Mouse (Mus musculus) fat pad, adult 2 months (tissue): Measurements from ENCODE around the gene Otop3.
"Not testable (repeated sequence)": the region's sequence is repeated elsewhere in the genome, so short reads cannot be mapped to it uniquely, and the experiment has no call there.

ENCODE experiments used
- DNase-seq: peaks from one replicate; pipeline ENCODE4 v3.0.0-alpha.2; 2011; ENCODE audit warnings: low read depth, low spot score; ENCODE audit errors: extremely low read depth

The Otop3 gene

DNA sequence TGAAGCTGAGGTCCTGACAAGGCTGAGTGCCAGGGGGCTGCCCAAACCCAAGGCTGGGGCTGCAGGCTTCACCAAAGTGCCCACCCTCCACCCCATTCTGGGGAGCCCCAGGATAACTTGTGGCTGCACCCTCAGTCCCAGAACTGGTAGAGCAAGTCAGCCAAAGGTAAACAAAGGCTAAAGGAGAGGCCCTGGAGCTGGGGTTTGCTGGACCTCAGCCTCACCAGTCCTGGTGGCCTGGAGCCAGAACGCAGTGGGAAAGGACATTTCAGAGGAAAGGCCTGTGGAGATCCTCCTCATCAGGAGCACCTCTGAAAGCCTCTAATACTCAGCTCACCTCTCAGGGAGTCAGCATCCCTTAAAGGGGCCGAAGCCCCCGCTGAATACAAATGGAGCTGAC is 29.6 kb downstream of the Otop3 start:
- DNase-seq, result no peak

GRCm38 (mm10) chr11:115366039-115366705 is 31.6 kb downstream of the Otop3 start:
- no peak for DNase-seq

GRCm38 (mm10) chr11:115366706-115367394 is 32.3 kb downstream of the Otop3 start:
- DNase-seq, result no peak

DNA sequence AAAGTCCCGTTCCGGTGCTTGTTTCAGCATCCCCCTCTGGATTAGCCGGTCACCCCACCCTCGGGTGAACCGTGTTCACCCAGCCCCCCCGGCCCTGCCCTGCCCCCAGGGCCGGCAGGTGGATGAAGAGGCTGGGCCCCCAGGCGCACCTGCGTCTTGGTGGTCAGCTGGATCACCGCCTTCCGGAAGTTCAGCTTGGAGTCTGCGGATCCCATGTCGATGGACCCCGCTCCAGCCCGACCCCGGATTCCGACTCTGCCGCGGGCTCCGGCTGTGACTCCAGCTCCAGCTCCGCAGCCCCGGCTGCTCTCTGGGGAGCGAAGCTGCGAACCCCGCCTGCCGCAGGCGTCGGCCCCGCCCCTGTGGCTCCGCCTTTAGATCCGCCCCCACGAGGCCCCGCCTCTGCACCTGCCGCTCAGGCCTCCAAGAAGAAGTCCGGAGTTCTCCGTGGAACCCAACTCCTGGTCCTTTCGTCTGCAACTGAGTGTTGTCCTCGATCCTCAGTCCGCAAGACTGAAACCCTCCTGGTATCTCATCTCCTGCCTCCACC is 32.9 kb downstream of the Otop3 start, which contains the start of gene Hid1:
Hid1 (minus strand) TSS at position 362 of the 550 bp plus-strand sequence.
- DNase-seq, result no peak

DNA sequence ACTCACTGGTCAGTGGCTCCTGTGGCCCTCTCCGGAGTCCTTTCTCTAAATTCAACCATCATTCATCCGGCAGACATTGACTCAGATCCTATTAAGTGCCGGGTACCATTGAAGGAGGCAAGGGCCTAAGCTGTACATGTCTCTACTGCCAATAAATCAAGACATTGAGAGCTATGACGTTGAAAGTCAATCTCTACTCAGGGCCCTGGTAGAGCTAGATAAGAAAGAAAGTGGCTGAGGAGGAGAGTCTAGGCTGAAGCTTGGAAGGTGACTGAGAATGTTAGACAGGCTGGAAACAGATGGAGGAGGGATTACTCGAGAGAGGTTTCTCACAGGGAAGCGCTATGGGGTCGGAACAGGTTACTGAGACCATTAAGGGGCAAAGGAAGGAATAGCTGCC is 35.8 kb downstream of the Otop3 start:
- DNase-seq, result no peak

- DNase-seq, result no peak
Observed at GRCm38 (mm10) chr11:115371354-115371753, 36.8 kb downstream of the Otop3 start.

DNA sequence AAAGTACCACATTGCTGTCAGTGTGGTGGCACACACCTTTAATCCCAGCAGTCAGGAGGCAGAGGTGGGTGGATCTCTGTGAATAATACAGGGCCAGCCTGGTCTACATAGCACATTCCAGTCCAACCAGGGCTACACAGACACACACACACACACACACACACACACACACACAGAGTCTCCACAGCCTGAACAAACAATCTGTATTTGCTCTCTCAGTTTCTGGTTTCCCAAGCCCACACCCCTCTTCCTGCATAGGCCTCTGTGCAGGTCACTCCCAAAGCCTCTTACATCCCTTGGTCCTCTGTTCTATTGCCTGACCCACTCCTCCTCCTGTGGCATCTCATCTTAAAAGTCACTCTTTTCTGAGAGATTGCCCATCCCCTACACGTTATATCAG is 37.5 kb downstream of the Otop3 start:
- DNase-seq, result no peak

GRCm38 (mm10) chr11:115372737-115373136 is 38.2 kb downstream of the Otop3 start:
- no peak for DNase-seq

GRCm38 (mm10) chr11:115373805-115374694 is 39.5 kb downstream of the Otop3 start:
- no peak for DNase-seq

- no peak for DNase-seq
Observed at GRCm38 (mm10) chr11:115374695-115375425, 40.3 kb downstream of the Otop3 start.

- no peak for DNase-seq
Observed at GRCm38 (mm10) chr11:115376722-115377121, 42.2 kb downstream of the Otop3 start.

DNA sequence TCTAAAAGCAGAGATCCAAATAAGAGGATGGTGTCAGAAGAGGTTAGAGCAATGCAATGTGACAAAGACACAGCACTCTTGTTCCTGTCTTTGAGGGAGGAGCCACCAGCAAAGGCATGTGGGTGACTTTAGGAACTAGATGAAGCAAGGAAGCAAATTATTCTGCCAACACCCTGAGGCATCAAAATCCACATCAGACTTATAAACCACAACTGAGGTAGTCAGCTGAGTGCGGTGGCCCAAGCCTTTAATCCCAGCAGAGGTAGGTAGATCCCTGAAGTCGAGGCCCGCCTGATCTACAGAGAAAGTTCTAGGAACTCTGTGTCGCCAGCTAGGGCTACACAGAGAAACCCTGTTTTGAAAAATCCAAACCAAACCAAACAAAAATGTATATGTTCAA is 42.7 kb downstream of the Otop3 start:
- peak; percentile 93 for DNase-seq

- no peak for DNase-seq
Observed at GRCm38 (mm10) chr11:115377854-115378253, 43.3 kb downstream of the Otop3 start.

DNA sequence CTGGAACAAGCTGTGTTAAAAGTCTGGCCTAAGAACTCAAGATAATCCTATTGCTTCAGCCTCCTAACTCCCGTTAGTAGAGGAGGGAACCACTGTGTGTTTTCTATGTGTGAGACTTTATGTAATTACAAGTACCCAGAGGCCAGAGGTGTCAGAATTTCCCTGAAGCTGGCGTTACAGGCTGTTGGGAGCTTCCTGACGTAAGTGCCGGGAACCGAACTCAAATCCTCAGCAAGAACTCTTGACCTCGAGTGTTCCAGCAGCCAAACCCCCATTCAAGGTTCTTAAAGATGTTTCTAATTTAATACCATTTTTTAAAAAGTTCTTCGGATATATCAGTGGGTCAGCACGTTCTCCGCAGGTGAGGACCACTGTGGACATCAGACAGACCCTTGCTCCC is 46.7 kb downstream of the Otop3 start:
- no peak for DNase-seq

DNA sequence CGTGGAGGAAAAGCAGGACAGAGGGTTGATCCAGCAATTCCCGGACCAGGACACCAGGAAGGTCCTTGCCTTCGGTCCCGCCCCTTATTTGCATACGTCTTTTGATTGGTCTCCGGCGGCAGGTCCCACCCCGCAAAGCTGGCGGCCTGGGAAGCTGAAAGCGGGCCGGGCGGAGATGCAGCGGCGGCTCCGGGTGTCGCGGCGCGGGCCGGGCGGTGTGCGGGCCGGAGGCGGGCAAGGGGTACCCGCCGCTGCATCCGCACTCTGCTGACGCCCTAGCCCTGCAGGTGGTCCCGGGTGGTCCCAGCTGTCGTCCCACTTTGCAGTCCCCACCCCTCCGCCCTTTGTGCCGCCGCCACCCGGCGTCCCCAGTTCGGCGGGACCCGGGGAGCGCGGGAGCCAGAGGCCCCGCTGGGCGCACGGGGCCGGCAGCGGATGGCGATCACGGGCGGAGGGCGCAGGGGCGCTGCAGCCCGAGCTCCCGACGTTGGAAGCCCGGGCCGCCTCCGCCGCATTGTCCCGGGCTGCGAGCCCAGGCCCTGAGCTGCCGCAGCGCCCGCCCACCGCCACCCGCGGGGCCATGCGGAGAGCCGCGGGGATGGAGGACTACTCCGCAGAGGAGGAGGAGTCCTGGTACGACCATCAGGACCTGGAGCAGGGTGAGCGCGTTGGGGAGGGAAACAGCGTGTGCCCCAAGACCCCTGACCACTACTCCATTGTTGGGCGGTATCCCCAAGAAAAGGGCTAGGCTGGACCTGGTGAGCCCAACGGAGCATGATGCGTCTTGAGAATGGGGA is 47.4 kb downstream of the Otop3 start, which contains the start of gene Cdr2l:
Cdr2l (plus strand) TSS at position 174 of the 797 bp plus-strand sequence.
- no peak for DNase-seq

DNA sequence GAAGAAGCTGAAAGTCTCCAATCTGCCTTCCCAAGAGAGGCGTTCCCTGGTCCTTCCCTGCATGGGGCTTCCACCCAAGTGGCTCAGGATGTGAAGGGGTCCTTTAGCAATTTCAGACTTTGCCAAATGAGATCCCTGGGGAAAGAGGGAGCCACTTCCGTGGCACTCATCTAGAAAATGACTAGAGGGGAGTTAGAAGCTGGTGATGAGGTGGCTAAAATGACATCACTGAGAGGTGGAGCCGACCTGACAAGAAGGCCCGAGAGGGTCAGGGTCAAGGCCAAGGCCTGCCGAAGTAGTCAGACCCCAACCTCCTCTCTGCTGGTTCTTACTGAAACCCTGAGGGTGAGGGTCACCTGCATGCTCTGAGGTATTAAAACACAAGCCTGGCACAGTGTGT is 48.4 kb downstream of the Otop3 start:
- DNase-seq, result no peak

DNA sequence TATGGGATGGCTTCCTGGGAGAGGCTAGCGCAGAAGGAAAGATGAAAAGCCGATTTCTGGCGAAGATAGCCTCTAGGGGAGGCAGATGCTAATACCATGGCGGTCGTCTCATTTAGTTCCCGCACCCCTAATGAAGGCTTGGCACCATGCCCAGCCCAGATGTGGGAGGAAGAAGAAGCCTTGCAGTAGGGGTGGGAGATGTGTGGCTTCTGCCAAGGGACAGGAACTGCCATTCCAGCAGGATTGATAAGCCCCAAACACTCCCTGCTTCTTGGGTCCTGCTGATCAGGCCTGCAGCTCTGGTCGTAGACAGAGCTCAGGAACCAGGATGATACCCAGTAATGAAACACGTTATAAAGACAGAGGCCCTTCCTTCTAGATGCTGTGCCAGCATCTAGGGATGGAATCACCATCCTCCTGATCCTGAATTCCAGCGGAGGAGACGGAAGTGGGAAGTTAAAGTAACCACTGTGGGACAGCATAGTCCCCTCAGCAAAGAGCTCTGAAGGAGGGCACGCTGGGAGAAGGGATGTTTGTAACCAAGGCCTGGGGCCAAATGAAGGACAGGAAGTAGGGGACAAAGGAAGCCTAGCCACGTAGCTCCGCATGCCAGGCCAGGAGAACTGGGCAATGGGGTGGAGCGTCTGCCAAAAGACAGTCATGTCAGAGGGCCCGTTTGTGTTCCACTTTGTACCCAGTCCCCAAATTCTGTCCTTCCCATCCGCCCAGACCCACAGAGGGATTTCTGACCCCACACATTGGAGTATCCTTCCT is 49.4 kb downstream of the Otop3 start:
- no peak for DNase-seq

- DNase-seq, result no peak
Observed at GRCm38 (mm10) chr11:115384587-115384986, 50.1 kb downstream of the Otop3 start.

DNA sequence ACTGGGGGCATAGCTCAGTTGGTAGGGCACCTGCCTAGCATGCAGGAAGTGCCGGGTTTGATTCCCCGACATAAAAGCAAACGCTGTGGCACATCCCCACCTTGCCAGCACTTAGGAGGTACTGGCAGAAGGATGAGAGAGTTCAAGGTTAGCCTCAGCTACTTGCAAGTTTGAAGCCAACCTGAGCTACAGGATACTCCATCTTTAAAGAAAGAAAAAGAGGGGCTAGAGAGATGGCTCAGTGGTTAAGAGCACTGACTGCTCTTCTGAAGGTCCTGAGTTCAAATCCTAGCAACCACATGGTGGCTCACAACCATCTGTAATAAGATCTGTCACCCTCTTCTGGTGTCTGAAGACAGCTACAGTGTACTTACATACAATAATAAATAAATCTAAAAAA is 52.3 kb downstream of the Otop3 start:
- not testable (repeated sequence) for DNase-seq
